Mouse (Mus musculus): ENCODE data around the gene Rbbp4.

The Rbbp4 gene

GRCm38 (mm10) chr4:129293702-129294101 is 41.5 kb downstream of the Rbbp4 start:
- in situ Hi-C loops (cut with MseI, MboI), result no loop called here

- in situ Hi-C loops (cut with MseI, MboI), result no loop called here
Observed at GRCm38 (mm10) chr4:129292831-129293230, 42.3 kb downstream of the Rbbp4 start.

GRCm38 (mm10) chr4:129289671-129290070 is 45.5 kb downstream of the Rbbp4 start:
- in situ Hi-C loops (cut with MseI, MboI), result no loop called here

- in situ Hi-C loops (cut with MseI, MboI), result no loop called here
Observed at GRCm38 (mm10) chr4:129288067-129288466, 47.1 kb downstream of the Rbbp4 start.

- in situ Hi-C loops (cut with MseI, MboI), result no loop called here
Observed at GRCm38 (mm10) chr4:129287472-129287981, 47.6 kb downstream of the Rbbp4 start, which contains the start of gene Sync. Gene Sync (plus strand): TSS chr4:129287617.

GRCm38 (mm10) chr4:129286683-129287471 is 48.3 kb downstream of the Rbbp4 start:
- in situ Hi-C loops (cut with MseI, MboI), result no loop called here

- in situ Hi-C loops (cut with MseI, MboI), result no loop called here
Observed at GRCm38 (mm10) chr4:129286001-129286682, 49.0 kb downstream of the Rbbp4 start.

GRCm38 (mm10) chr4:129284685-129285084 is 50.5 kb downstream of the Rbbp4 start:
- in situ Hi-C loops (cut with MseI, MboI), result no loop called here

GRCm38 (mm10) chr4:129283226-129283625 is 51.9 kb downstream of the Rbbp4 start:
- in situ Hi-C loops (cut with MseI, MboI), result no loop called here

GRCm38 (mm10) chr4:129282786-129283185 is 52.4 kb downstream of the Rbbp4 start:
- in situ Hi-C loops (cut with MseI, MboI), result no loop called here

GRCm38 (mm10) chr4:129276453-129276865 is 58.7 kb downstream of the Rbbp4 start:
- in situ Hi-C loops (cut with MseI, MboI), result loop anchor here in 1 of 2 experiments (5.0 kb wide), 1 partner anchor 59 kb away; no protein-coding TSS in a partner anchor

- in situ Hi-C loops (cut with MseI, MboI), result no loop called here
Observed at GRCm38 (mm10) chr4:129272756-129273046, 62.5 kb downstream of the Rbbp4 start.

- in situ Hi-C loops (cut with MseI, MboI), result no loop called here
Observed at GRCm38 (mm10) chr4:129271991-129272755, 63.0 kb downstream of the Rbbp4 start.

GRCm38 (mm10) chr4:129268698-129269097 is 66.5 kb downstream of the Rbbp4 start:
- in situ Hi-C loops (cut with MseI, MboI), result loop anchor here in 1 of 2 experiments (5.0 kb wide), 1 partner anchor 51 kb away; no protein-coding TSS in a partner anchor

GRCm38 (mm10) chr4:129266821-129267220 is 68.3 kb downstream of the Rbbp4 start:
- in situ Hi-C loops (cut with MseI, MboI), result loop anchor here in 1 of 2 experiments (5.0 kb wide), 1 partner anchor 50 kb away; no protein-coding TSS in a partner anchor

GRCm38 (mm10) chr4:129266191-129266590 is 69.0 kb downstream of the Rbbp4 start:
- in situ Hi-C loops (cut with MseI, MboI), result loop anchor here in 1 of 2 experiments (5.0 kb wide), 1 partner anchor 49 kb away; no protein-coding TSS in a partner anchor

- in situ Hi-C loops (cut with MseI, MboI), result no loop called here
Observed at GRCm38 (mm10) chr4:129263225-129264021, 71.7 kb downstream of the Rbbp4 start.

GRCm38 (mm10) chr4:129261196-129261595 is 74.0 kb downstream of the Rbbp4 start, which contains the start of gene C77080:
Gene C77080 (minus strand): TSS chr4:129261404.
- in situ Hi-C loops (cut with MseI, MboI), result no loop called here

GRCm38 (mm10) chr4:129260678-129261077 is 74.5 kb downstream of the Rbbp4 start:
- in situ Hi-C loops (cut with MseI, MboI), result no loop called here

GRCm38 (mm10) chr4:129259101-129259500 is 76.1 kb downstream of the Rbbp4 start:
- in situ Hi-C loops (cut with MseI, MboI), result no loop called here

Data from mouse trophoblast stem cell (cell line).